Mouse (Mus musculus) embryonic facial prominence, embryonic 12.5 days (tissue): ENCODE results near the gene Ccdc9. TPM values are rescaled to one million over a fixed set of nuclear protein-coding genes. Genes with fewer than 3 reads are reported as not detected.

Source experiments
- ATAC-seq: fragments of 200-750 bp; cut with Nextera tagmentation; 2 replicates; pipeline ENCODE4 v1.8.0; 2017; ENCODE audit not compliant: insufficient number of reproducible peaks, insufficient read depth, low FRiP score, low TSS enrichment
- H3K27ac ChIP-seq: fragments of 300-500 bp; sonication (generic); 2 replicates; pipeline ENCODE4 v1.5.1; 2016; ENCODE audit warnings: mild to moderate bottlenecking
- H3K27me3 ChIP-seq: fragments of 300-500 bp; sonication (generic); 2 replicates; pipeline ENCODE4 v1.6.1; 2016; ENCODE audit warnings: mild to moderate bottlenecking, moderate library complexity
- H3K36me3 ChIP-seq: fragments of 300-500 bp; sonication (generic); 2 replicates; pipeline ENCODE4 v1.6.1; 2016; ENCODE audit warnings: mild to moderate bottlenecking
- H3K4me1 ChIP-seq: fragments of 300-500 bp; sonication (generic); 2 replicates; pipeline ENCODE4 v1.6.1; 2016
- H3K4me2 ChIP-seq: fragments of 300-500 bp; sonication (generic); replicated peaks from 2 replicates; pipeline ENCODE4 v1.6.1; 2016; ENCODE audit warnings: mild to moderate bottlenecking, moderate library complexity
- H3K4me3 ChIP-seq: fragments of 300-500 bp; sonication (generic); 2 replicates; pipeline ENCODE4 v1.5.1; 2016; ENCODE audit warnings: mild to moderate bottlenecking
- H3K9ac ChIP-seq: fragments of 300-500 bp; sonication (generic); 2 replicates; pipeline ENCODE4 v1.6.1; 2016; ENCODE audit warnings: mild to moderate bottlenecking, moderate library complexity
- H3K9me3 ChIP-seq: fragments of 300-500 bp; sonication (generic); 2 replicates; pipeline ENCODE4 v1.6.1; 2016; ENCODE audit warnings: mild to moderate bottlenecking, moderate library complexity
- WGBS: fragments of 180-500 bp; shearing (Covaris S2); methylation state at CpG from one replicate; pipeline ENCODE4 v1.1.7; 2016; 5-methylcytosine and 5-hydroxymethylcytosine counted together
- polyA plus RNA-seq: library from polyadenylated mRNA; unstranded; fragments of >200 nt; fragmentation: Nextera tagmentation; extraction: Ambion mirVana; gene quantifications from 2 replicates; pipeline ENCODE4 v1.2.1, GENCODE M21; 2016

The Ccdc9 gene
- polyA plus RNA-seq, 1 experiment from 2014 or later, result 49.2 TPM

GRCm38 (mm10) chr7:16241787-16242186 lies 44.8 kb downstream of the Ccdc9 start:
- Histone ChIP-seq H3K27me3 (no peaks in the 10 kb centered on the region), H3K4me2 (no peak overlapping the region), H3K9ac (no peak overlapping the region), H3K27ac (no peak overlapping the region), H3K9me3 (no peaks in the 10 kb centered on the region), H3K4me3 (no peak overlapping the region), H3K4me1 (no peaks in the 10 kb centered on the region), H3K36me3 (no peaks in the 10 kb centered on the region)
- no peak for ATAC-seq
- 37% methylated on average over 11 of the region's 11 CpGs for WGBS

- Histone ChIP-seq H3K9me3 (no peaks in the 10 kb centered on the region), H3K4me3 (no peak overlapping the region)
- 92% methylated on average over 1 of the region's 1 CpGs for WGBS
Measured at GRCm38 (mm10) chr7:16240978-16241303, 45.7 kb downstream of the Ccdc9 start.

GRCm38 (mm10) chr7:16240281-16240977 lies 46.2 kb downstream of the Ccdc9 start:
- Histone ChIP-seq H3K36me3 (no peaks in the 10 kb centered on the region), H3K4me3 (no peak overlapping the region), H3K27ac (no peak overlapping the region), H3K27me3 (no peaks in the 10 kb centered on the region), H3K4me1 (no peaks in the 10 kb centered on the region), H3K4me2 (no peak overlapping the region), H3K9ac (no peak overlapping the region), H3K9me3 (no peaks in the 10 kb centered on the region)
- 79% methylated on average over 7 of the region's 7 CpGs for WGBS
- no peak for ATAC-seq

More at GRCm38 (mm10) chr7:16240978-16241303, 45.7 kb downstream of the Ccdc9 start:
- Histone ChIP-seq H3K4me2 (no peak overlapping the region), H3K9ac (no peak overlapping the region), H3K27me3 (no peaks in the 10 kb centered on the region), H3K4me1 (no peaks in the 10 kb centered on the region), H3K27ac (no peak overlapping the region), H3K36me3 (no peaks in the 10 kb centered on the region)
- no peak for ATAC-seq

GRCm38 (mm10) chr7:16239554-16239997 lies 47.0 kb downstream of the Ccdc9 start:
- WGBS, result 54% methylated on average over 9 of the region's 9 CpGs

GRCm38 (mm10) chr7:16229869-16230268 lies 56.7 kb downstream of the Ccdc9 start:
- WGBS, result 13% methylated on average over 5 of the region's 5 CpGs
- no peak overlapping the region for H3K4me2 ChIP-seq
- H3K9me3 ChIP-seq, result 0 out of 2 replicates have a peak, but pooled peaks cover 10% of the 10 kb centered on the region
- H3K27me3 ChIP-seq, result no peaks in the 10 kb centered on the region
- no peak overlapping the region for H3K9ac ChIP-seq
- H3K4me1 ChIP-seq, result 0 out of 2 replicates have a peak, but pooled peaks cover 2% of the 10 kb centered on the region
- H3K36me3 ChIP-seq, result no peaks in the 10 kb centered on the region
- no peak for ATAC-seq
- no peak overlapping the region for H3K4me3 ChIP-seq
- no peak overlapping the region for H3K27ac ChIP-seq

More at GRCm38 (mm10) chr7:16239554-16239997, 47.0 kb downstream of the Ccdc9 start:
- no peak for ATAC-seq
- H3K4me1 ChIP-seq, result no peaks in the 10 kb centered on the region
- no peak overlapping the region for H3K27ac ChIP-seq
- no peaks in the 10 kb centered on the region for H3K27me3 ChIP-seq
- no peak overlapping the region for H3K9ac ChIP-seq
- no peak overlapping the region for H3K4me3 ChIP-seq
- no peaks in the 10 kb centered on the region for H3K36me3 ChIP-seq
- H3K9me3 ChIP-seq, result no peaks in the 10 kb centered on the region
- no peak overlapping the region for H3K4me2 ChIP-seq

Other genes with a start within 250 kb of the Ccdc9 start
- 10.2 and 10.4 TPM in 2 replicates for gene Bicra, start 238.9 kb downstream of the Ccdc9 start, polyA plus RNA-seq
- gene Zfp541, start 225.0 kb downstream of the Ccdc9 start, polyA plus RNA-seq, result 0.05 and 0.18 TPM in 2 replicates
- gene Napa, start 188.3 kb downstream of the Ccdc9 start, polyA plus RNA-seq, result 206 and 217 TPM in 2 replicates
- 38.7 and 41.4 TPM in 2 replicates for gene Kptn, start 166.9 kb downstream of the Ccdc9 start, polyA plus RNA-seq
- 0.49 and 0.55 TPM in 2 replicates for gene Slc8a2, start 157.0 kb downstream of the Ccdc9 start, polyA plus RNA-seq
- gene Meis3, start 111.7 kb downstream of the Ccdc9 start, polyA plus RNA-seq, result 48.8 and 58.5 TPM in 2 replicates
- 16.6 and 18.2 TPM in 2 replicates for gene Dhx34, start 64.8 kb downstream of the Ccdc9 start, polyA plus RNA-seq
- gene C5ar2, start 42.6 kb downstream of the Ccdc9 start, polyA plus RNA-seq, result 0.09 TPM in 1 of 2 replicates, not detected in the other
- gene C5ar1, start 27.3 kb downstream of the Ccdc9 start, polyA plus RNA-seq, result 0.87 and 1.1 TPM in 2 replicates
- gene Inafm1, start 13.2 kb downstream of the Ccdc9 start, polyA plus RNA-seq, result 22.8 and 24.8 TPM in 2 replicates
- gene Bbc3, start 21.6 kb upstream of the Ccdc9 start, polyA plus RNA-seq, result 7.4 and 8.5 TPM in 2 replicates
- gene Sae1, start 101.0 kb upstream of the Ccdc9 start, polyA plus RNA-seq, result 386 and 405 TPM in 2 replicates
- gene Zc3h4, start 114.1 kb upstream of the Ccdc9 start, polyA plus RNA-seq, result 25.5 and 26.1 TPM in 2 replicates
- 57.7 and 66.8 TPM in 2 replicates for gene Tmem160, start 166.0 kb upstream of the Ccdc9 start, polyA plus RNA-seq
- 0.72 and 0.85 TPM in 2 replicates for gene Npas1, start 190.9 kb upstream of the Ccdc9 start, polyA plus RNA-seq